23 mouse cellular contexts compared by ENCODE assay signal in genomic region chr16:51942431-51943130, GRCm38 (mm10).
DNase-seq lines count a peak whose midpoint lies in the region; ATAC-seq and TF ChIP-seq lines count a peak whose summit lies in the region.
"Had no signal": no experiment of that assay in that cellular context is flagged by ENCODE, and none has a peak within 500 bp of the region (broad histone marks: within the 10 kb centered on the region; RNA-seq: fewer than 3 reads in every experiment).

No protein-coding gene starts in this region.

- ATAC-seq in kidney, postnatal 0 days (replicated peaks; ENCODE audit: low FRiP score, low read depth): peak; percentile 80
- peak; percentile 96 for ATAC-seq in intestine, embryonic 16.5 days
- ATAC-seq: CD4-positive, CD25-positive, alpha-beta regulatory T cell, adult 4 months; forebrain, embryonic 14.5 days had no signal

- H3K9ac ChIP-seq in kidney, postnatal 0 days (ENCODE audit: low read depth, low read length): no peak overlapping the region
- no peak overlapping the region for H3K9ac ChIP-seq in intestine, embryonic 16.5 days (ENCODE audit: low read depth, low read length)
- H3K9ac ChIP-seq: embryonic facial prominence, embryonic 15.5 days; heart, embryonic 12.5 days had no signal

- H3K36me3 ChIP-seq in kidney, adult 2 months (ENCODE audit: control insufficient read depth, insufficient read depth, low read length): no peaks in the 10 kb centered on the region
- no peaks in the 10 kb centered on the region for H3K36me3 ChIP-seq in kidney, postnatal 0 days (ENCODE audit: insufficient read depth, low read length)
- H3K36me3 ChIP-seq in intestine, embryonic 16.5 days (ENCODE audit: control insufficient read depth, insufficient read depth, low read length): no peaks in the 10 kb centered on the region
- H3K36me3 ChIP-seq: embryonic facial prominence, embryonic 15.5 days; forebrain, embryonic 10.5 days; G1E; heart, embryonic 12.5 days; hindbrain, embryonic 10.5 days had no signal

- DNase-seq in kidney, adult 2 months: peak; percentile 65
- no peak for DNase-seq in kidney, adult 18-20 months
- DNase-seq in kidney, postnatal 0 days (ENCODE audit: low spot score): peak; percentile 40
- DNase-seq in kidney, postnatal 4 days: no peak
- DNase-seq in left cerebral cortex, postnatal 14 days (ENCODE audit: low spot score in 2 of 2): no peak
- DNase-seq in cerebellum, adult 9-11 months: no peak
- DNase-seq: adrenal gland, adult 8-10 months; adrenal gland, postnatal 36 days; B cell, adult 2 months; cerebellum, adult 2 months; cerebellum, postnatal 14 days; embryo, embryonic 11 days; gastrocnemius, adult 2 months; gastrocnemius, postnatal 25 days had no signal

- TF ChIP-seq CTCF in kidney, adult 2 months (conservative IDR thresholded peaks at IDR 0.05; ENCODE audit: insufficient read depth, insufficient read length, low read depth, low read length): no peak
- TF ChIP-seq CTCF in kidney, postnatal 0 days (IDR thresholded peaks at IDR 0.05; ENCODE audit: low read depth): no peak

- no peak overlapping the region for H3K4me2 ChIP-seq in kidney, postnatal 0 days (ENCODE audit: low read length)
- no peak overlapping the region for H3K4me2 ChIP-seq in intestine, embryonic 16.5 days (ENCODE audit: low read depth, low read length)
- H3K4me2 ChIP-seq: embryonic facial prominence, embryonic 15.5 days; heart, embryonic 12.5 days had no signal

- no peaks in the 10 kb centered on the region for H3K27me3 ChIP-seq in kidney, adult 2 months (replicated peaks; ENCODE audit: control insufficient read depth, insufficient read depth, low read length)
- H3K27me3 ChIP-seq in kidney, postnatal 0 days (ENCODE audit: insufficient read depth, low read length): no peaks in the 10 kb centered on the region
- H3K27me3 ChIP-seq in intestine, embryonic 16.5 days (replicated peaks; ENCODE audit: control insufficient read depth, insufficient read depth, low read length): no peaks in the 10 kb centered on the region
- H3K27me3 ChIP-seq: embryonic facial prominence, embryonic 15.5 days; heart, embryonic 12.5 days had no signal

- intact Hi-C loops in left cerebral cortex, postnatal 14 days (cut with DNase I): no loop called here

- peak overlapping the region; percentile 69 for H3K27ac ChIP-seq in kidney, adult 2 months (ENCODE audit: insufficient read depth, low read depth, low read length)
- H3K27ac ChIP-seq in kidney, postnatal 0 days: no peak overlapping the region
- H3K27ac ChIP-seq in intestine, embryonic 16.5 days (ENCODE audit: low read length): no peak overlapping the region
- H3K27ac ChIP-seq: embryonic facial prominence, embryonic 15.5 days; forebrain, embryonic 10.5 days; gastrocnemius, adult 2 months; hindbrain, embryonic 10.5 days had no signal

- no peaks in the 10 kb centered on the region for H3K9me3 ChIP-seq in kidney, postnatal 0 days (replicated peaks; ENCODE audit: low read length)
- H3K9me3 ChIP-seq in intestine, embryonic 16.5 days (ENCODE audit: control insufficient read depth, low read length): no peaks in the 10 kb centered on the region
- H3K9me3 ChIP-seq: hindbrain, embryonic 10.5 days had no signal

- peaks cover 3% of the 10 kb centered on the region; the same call in 1 of the 2 replicates for H3K4me1 ChIP-seq in kidney, adult 2 months (ENCODE audit: control insufficient read depth, insufficient read depth, low read length)
- H3K4me1 ChIP-seq in kidney, postnatal 0 days (replicated peaks; ENCODE audit: insufficient read depth, low read length): no peaks in the 10 kb centered on the region
- peaks cover 2% of the 10 kb centered on the region; the same call in 1 of the 2 replicates for H3K4me1 ChIP-seq in intestine, embryonic 16.5 days (ENCODE audit: control insufficient read depth, insufficient read depth, low read length)
- H3K4me1 ChIP-seq: embryonic facial prominence, embryonic 15.5 days; forebrain, embryonic 10.5 days; heart, embryonic 12.5 days; hindbrain, embryonic 10.5 days had no signal

- no peak overlapping the region for H3K4me3 ChIP-seq in kidney, adult 2 months (ENCODE audit: insufficient read depth, low read depth, low read length)
- H3K4me3 ChIP-seq in kidney, postnatal 0 days (replicated peaks; ENCODE audit: low read depth, low read length): no peak overlapping the region
- no peak overlapping the region for H3K4me3 ChIP-seq in intestine, embryonic 16.5 days (ENCODE audit: low read length)
- H3K4me3 ChIP-seq: embryonic facial prominence, embryonic 15.5 days; erythroblast, embryonic 14.5 days; forebrain, embryonic 10.5 days; gastrocnemius, adult 2 months; heart, embryonic 12.5 days; hindbrain, embryonic 10.5 days had no signal

- WGBS in kidney, adult 2 months: 40% methylated on average over 9 of the region's 9 CpGs
- WGBS in kidney, postnatal 0 days: 58% methylated on average over 9 of the region's 9 CpGs
- WGBS in intestine, embryonic 16.5 days: 62% methylated on average over 9 of the region's 9 CpGs

- TF ChIP-seq POLR2A in kidney, adult 2 months (IDR thresholded peaks at IDR 0.05; ENCODE audit: low read depth, low read length): no peak

Comparison
In these comparisons a context has a peak if more than half of its experiments do, and no peak if none do; other contexts are left out.
1. DNase-seq: peak in kidney, adult 2 months (single experiment) and kidney, postnatal 0 days (single experiment); none in kidney, adult 18-20 months (single experiment), kidney, postnatal 4 days (0 of 2), left cerebral cortex, postnatal 14 days (0 of 2) and cerebellum, adult 9-11 months (single experiment).